Mouse (Mus musculus) midbrain, embryonic 11.5 days (tissue): Measurements from ENCODE around the gene Chrd. TPM values are rescaled to one million over a fixed set of nuclear protein-coding genes. Genes with fewer than 3 reads are reported as not detected.
A peak's percentile ranks its signal among the peaks of the same experiment; 100 is the strongest.

Source experiments
- ATAC-seq: fragments of 200-750 bp; cut with Nextera tagmentation; 2 replicates; pipeline ENCODE4 v1.8.0; 2017; ENCODE audit warnings: moderate TSS enrichment, moderate library complexity; ENCODE audit not compliant: low FRiP score
- DNase-seq: peaks from one replicate; pipeline ENCODE4 v3.0.0; 2015; ENCODE audit warnings: low spot score; ENCODE audit errors: missing footprints
- H3K27ac ChIP-seq: fragments of 300-500 bp; sonication (generic); 2 replicates; pipeline ENCODE4 v1.5.1; 2014; ENCODE audit warnings: low read depth, low read length
- H3K27me3 ChIP-seq: fragments of 300-500 bp; sonication (generic); 2 replicates; pipeline ENCODE4 v1.6.1; 2014; ENCODE audit warnings: mild to moderate bottlenecking, low read length, moderate library complexity, mixed read lengths; ENCODE audit not compliant: control insufficient read depth, insufficient read depth
- H3K36me3 ChIP-seq: fragments of 300-500 bp; sonication (generic); 2 replicates; pipeline ENCODE4 v1.6.1; 2014; ENCODE audit warnings: mild to moderate bottlenecking, low read length, moderate library complexity, mixed read lengths; ENCODE audit not compliant: control insufficient read depth, insufficient read depth
- H3K4me1 ChIP-seq: fragments of 300-500 bp; sonication (generic); 2 replicates; pipeline ENCODE4 v1.6.1; 2014; ENCODE audit warnings: low read length; ENCODE audit not compliant: control insufficient read depth, insufficient read depth
- H3K4me2 ChIP-seq: fragments of 300-500 bp; sonication (generic); 2 replicates; pipeline ENCODE4 v1.6.1; 2014; ENCODE audit warnings: mild to moderate bottlenecking, moderate library complexity
- H3K4me3 ChIP-seq: fragments of 300-500 bp; sonication (generic); 2 replicates; pipeline ENCODE4 v1.5.1; 2014; ENCODE audit warnings: low read depth, low read length
- H3K9ac ChIP-seq: fragments of 300-500 bp; sonication (generic); 2 replicates; pipeline ENCODE4 v1.6.1; 2014; ENCODE audit warnings: low read length
- H3K9me3 ChIP-seq: fragments of 300-500 bp; sonication (generic); 2 replicates; pipeline ENCODE4 v1.6.1; 2016; ENCODE audit warnings: low read length; ENCODE audit not compliant: control insufficient read depth
- WGBS: fragments of 180-500 bp; shearing (Covaris S2); extraction: QIAGEN DNeasy Blood & Tissue Kit; methylation state at CpG from one replicate; pipeline ENCODE4 v1.1.7; 2014; 5-methylcytosine and 5-hydroxymethylcytosine counted together
- polyA plus RNA-seq: library from polyadenylated mRNA; unstranded; fragments of >200 nt; fragmentation: Nextera tagmentation; extraction: Ambion mirVana; gene quantifications from 2 replicates; pipeline ENCODE4 v1.2.1, GENCODE M21; 2014

Gene Chrd
- polyA plus RNA-seq, 1 experiment from 2014 or later: 2.7 TPM

DNA sequence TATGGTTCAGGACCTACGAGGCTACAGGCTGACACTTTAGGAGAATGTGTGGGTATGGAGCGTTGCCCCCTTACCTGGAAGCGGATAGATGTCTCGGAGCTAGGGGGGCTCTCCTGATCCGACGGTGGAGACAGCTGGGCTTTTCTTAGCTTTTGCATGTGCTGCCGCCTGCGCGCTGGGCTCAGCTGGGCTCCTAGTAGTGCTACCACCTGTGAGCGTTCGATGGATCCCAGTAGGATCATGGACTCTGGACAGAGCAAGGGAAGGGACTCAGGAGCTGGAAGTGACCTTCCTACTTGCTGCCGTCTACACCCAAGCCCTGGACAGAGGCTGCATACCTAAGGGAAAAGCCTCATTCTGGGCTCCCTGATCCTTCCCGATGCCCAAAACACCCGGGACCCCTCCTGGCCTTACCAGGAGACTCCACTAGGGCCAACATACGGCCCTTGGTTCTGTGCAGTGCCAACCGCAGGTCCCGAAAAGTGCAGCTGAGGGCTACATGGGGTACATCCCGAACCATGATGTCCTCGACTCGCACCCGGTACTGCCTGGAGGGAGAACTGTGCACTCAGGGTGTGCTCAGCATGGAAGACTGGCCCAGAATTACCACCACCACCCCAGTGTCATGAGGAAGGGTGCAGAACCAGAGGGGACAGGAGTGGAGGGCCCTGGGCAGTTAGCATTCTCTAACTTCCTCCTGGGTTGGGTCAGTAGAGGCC lies 24.5 kb upstream of the Chrd start:
- H3K9me3 ChIP-seq: no peaks in the 10 kb centered on the region
- no peaks in the 10 kb centered on the region for H3K4me1 ChIP-seq
- H3K4me3 ChIP-seq: no peak overlapping the region
- 92% methylated on average over 21 of the region's 21 CpGs for WGBS
- H3K27me3 ChIP-seq: no peaks in the 10 kb centered on the region
- DNase-seq (no peak), ATAC-seq (peak; percentile 1; the same call in 1 of the 2 replicates)
- no peak overlapping the region for H3K9ac ChIP-seq
- H3K27ac ChIP-seq: no peak overlapping the region
- peaks cover 5% of the 10 kb centered on the region; the same call in 1 of the 2 replicates for H3K36me3 ChIP-seq
- no peak overlapping the region for H3K4me2 ChIP-seq

GRCm38 (mm10) chr16:20708939-20709734 lies 23.8 kb upstream of the Chrd start:
- ATAC-seq (peak; percentile 70), DNase-seq (peak; percentile 98)
- Histone ChIP-seq H3K4me1 (no peaks in the 10 kb centered on the region; the same call in 1 of the 2 replicates), H3K9me3 (no peaks in the 10 kb centered on the region), H3K27ac (no peak overlapping the region), H3K4me2 (no peak overlapping the region), H3K27me3 (no peaks in the 10 kb centered on the region), H3K4me3 (no peak overlapping the region), H3K9ac (no peak overlapping the region), H3K36me3 (peaks cover 5% of the 10 kb centered on the region; the same call in 1 of the 2 replicates)
- WGBS: 72% methylated on average over 19 of the region's 19 CpGs

DNA sequence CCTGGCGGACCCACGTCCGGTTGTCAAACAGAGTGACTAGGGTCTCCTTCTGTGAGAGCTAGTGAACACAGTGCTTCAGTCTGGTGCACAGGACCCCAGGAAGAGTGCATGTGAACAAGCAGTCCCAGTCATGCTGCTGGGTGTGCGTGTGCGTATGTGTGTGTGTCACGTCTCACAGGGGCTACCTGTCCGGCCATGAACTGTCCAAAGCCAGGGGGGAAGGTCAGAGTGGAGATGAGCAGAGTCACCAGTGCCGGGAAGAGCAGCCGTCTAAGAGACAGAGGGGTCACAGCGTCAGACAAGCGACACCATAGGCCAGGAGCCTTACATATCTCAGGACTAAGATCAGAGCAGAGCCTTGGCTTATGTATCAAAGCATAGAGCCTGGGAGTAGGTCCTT lies 22.6 kb upstream of the Chrd start:
- Histone ChIP-seq H3K27ac (no peak overlapping the region), H3K9me3 (no peaks in the 10 kb centered on the region), H3K27me3 (no peaks in the 10 kb centered on the region), H3K4me3 (no peak overlapping the region), H3K9ac (no peak overlapping the region), H3K36me3 (peaks cover 5% of the 10 kb centered on the region; the same call in 1 of the 2 replicates), H3K4me2 (no peak overlapping the region), H3K4me1 (peaks cover 10% of the 10 kb centered on the region)
- ATAC-seq: no peak
- DNase-seq: no peak
- 94% methylated on average over 11 of the region's 11 CpGs for WGBS

- WGBS: 91% methylated on average over 4 of the region's 4 CpGs
- Histone ChIP-seq H3K4me3 (no peak overlapping the region), H3K9ac (no peak overlapping the region), H3K4me2 (no peak overlapping the region), H3K9me3 (no peaks in the 10 kb centered on the region), H3K4me1 (peaks cover 11% of the 10 kb centered on the region), H3K27me3 (no peaks in the 10 kb centered on the region), H3K36me3 (peaks cover 5% of the 10 kb centered on the region; the same call in 1 of the 2 replicates), H3K27ac (no peak overlapping the region)
- ATAC-seq (no peak), DNase-seq (no peak)
Observed at GRCm38 (mm10) chr16:20710810-20711209, 22.1 kb upstream of the Chrd start.

GRCm38 (mm10) chr16:20712190-20712589 lies 20.7 kb upstream of the Chrd start:
- no peak overlapping the region for H3K9ac ChIP-seq
- no peaks in the 10 kb centered on the region for H3K27me3 ChIP-seq
- ATAC-seq (no peak), DNase-seq (no peak)
- H3K4me2 ChIP-seq: no peak overlapping the region
- H3K9me3 ChIP-seq: no peaks in the 10 kb centered on the region
- no peak overlapping the region for H3K27ac ChIP-seq
- no peak overlapping the region for H3K4me3 ChIP-seq
- peaks cover 20% of the 10 kb centered on the region for H3K4me1 ChIP-seq
- WGBS: 78% methylated on average over 9 of the region's 9 CpGs
- H3K36me3 ChIP-seq: peaks cover 5% of the 10 kb centered on the region; the same call in 1 of the 2 replicates

GRCm38 (mm10) chr16:20712889-20713288 lies 20.0 kb upstream of the Chrd start:
- no peak overlapping the region for H3K27ac ChIP-seq
- no peak overlapping the region for H3K4me2 ChIP-seq
- H3K4me3 ChIP-seq: no peak overlapping the region
- ATAC-seq (no peak), DNase-seq (no peak)
- H3K9me3 ChIP-seq: no peaks in the 10 kb centered on the region
- peaks cover 3% of the 10 kb centered on the region; the same call in 1 of the 2 replicates for H3K36me3 ChIP-seq
- WGBS: 90% methylated on average over 7 of the region's 7 CpGs
- peaks cover 20% of the 10 kb centered on the region for H3K4me1 ChIP-seq
- H3K27me3 ChIP-seq: no peaks in the 10 kb centered on the region
- no peak overlapping the region for H3K9ac ChIP-seq

DNA sequence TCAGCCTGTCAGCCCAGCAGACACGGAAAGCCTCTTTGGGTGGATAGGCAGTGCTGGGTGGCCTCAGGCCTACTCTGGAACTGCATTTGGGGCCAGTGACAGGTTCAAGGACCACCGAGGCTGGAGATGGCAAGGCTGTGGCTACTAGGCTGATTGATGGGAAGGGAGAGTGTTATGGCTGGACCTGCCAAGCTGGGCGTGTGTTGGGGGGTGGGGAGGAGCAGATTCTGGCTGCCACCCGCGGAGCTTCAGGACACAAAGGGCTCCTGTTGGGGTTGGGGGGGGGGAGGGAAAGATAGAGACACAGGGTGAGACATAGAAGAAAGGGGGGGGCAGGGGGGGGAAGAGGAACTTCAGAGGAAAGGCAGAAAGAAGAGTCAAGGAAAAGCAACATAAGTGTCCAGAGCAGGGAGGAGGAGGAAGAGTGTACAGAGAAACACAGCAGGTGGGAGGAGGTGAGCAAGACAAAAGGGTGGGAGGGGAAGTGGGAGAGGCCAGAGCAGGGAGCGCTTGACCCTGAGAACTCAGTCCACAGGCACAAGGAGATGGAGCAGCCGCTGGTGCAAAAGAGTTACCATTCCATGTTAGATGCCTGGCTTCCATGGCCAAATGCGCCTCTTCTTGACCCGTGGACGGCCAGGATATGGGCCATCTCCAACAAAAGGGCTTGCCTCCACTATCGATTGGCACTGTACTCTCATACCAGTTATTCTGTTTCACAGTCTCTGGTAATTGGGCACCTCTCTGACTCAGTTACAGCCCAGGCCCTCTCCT lies 18.4 kb upstream of the Chrd start:
- 32% methylated on average over 11 of the region's 11 CpGs for whole genome bisulfite sequencing
- Histone ChIP-seq H3K27me3 (no peaks in the 10 kb centered on the region), H3K4me2 (peak overlapping the region; percentile 73), H3K9me3 (no peaks in the 10 kb centered on the region), H3K4me3 (peak overlapping the region; percentile 60), H3K4me1 (peaks cover 27% of the 10 kb centered on the region), H3K27ac (no peak overlapping the region), H3K9ac (peak overlapping the region; percentile 80), H3K36me3 (peaks cover 3% of the 10 kb centered on the region; the same call in 1 of the 2 replicates)
- no peak for DNase-seq
- ATAC-seq: no peak

DNA sequence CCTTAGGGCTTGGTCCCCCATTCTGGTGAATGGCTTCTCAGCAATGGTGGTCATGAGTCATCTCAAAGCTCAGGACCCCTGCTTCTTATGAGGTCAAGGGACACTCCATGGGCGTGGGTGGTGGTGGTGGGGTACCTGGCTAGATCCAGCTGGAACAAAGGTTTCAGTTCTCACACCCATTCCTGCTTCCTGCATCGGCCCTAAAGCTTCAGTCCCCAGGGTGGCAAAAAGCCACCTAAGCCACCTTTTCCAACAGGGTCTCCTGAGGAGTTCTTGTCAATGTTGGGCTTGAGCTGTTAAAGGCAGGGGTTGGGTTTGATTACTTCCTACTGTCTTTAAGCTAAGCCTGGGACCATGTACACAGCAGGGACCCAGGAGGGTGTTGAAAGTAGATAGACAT lies 17.8 kb upstream of the Chrd start:
- no peak overlapping the region for H3K27ac ChIP-seq
- no peak for ATAC-seq
- WGBS: 62% methylated on average over 2 of the region's 2 CpGs
- H3K4me2 ChIP-seq: peak overlapping the region; percentile 73
- no peaks in the 10 kb centered on the region for H3K9me3 ChIP-seq
- DNase-seq: no peak
- peak overlapping the region; percentile 60 for H3K4me3 ChIP-seq
- H3K9ac ChIP-seq: peak overlapping the region; percentile 80
- H3K4me1 ChIP-seq: peaks cover 27% of the 10 kb centered on the region
- peaks cover 3% of the 10 kb centered on the region; the same call in 1 of the 2 replicates for H3K36me3 ChIP-seq
- H3K27me3 ChIP-seq: no peaks in the 10 kb centered on the region
